Mouse (Mus musculus): ENCODE results near the gene Capn1. TPM values are rescaled to one million over a fixed set of nuclear protein-coding genes. Genes with fewer than 3 reads are reported as not detected.
A peak's percentile ranks its signal among the peaks of the same experiment; 100 is the strongest.

Gene Capn1
- polyA plus RNA-seq, 2 experiments from 2014 or later = 48.8 to 56.7 TPM

- ATAC-seq = no peak
These were observed 26.1 kb downstream of the Capn1 start for GRCm38 (mm10) chr19:5989585-5989984.

- no peak for ATAC-seq
These were observed 26.8 kb downstream of the Capn1 start for GRCm38 (mm10) chr19:5988815-5989452.

GRCm38 (mm10) chr19:5988027-5988814 lies 27.5 kb downstream of the Capn1 start:
- no peak for ATAC-seq

- ATAC-seq = no peak
These were observed 29.7 kb downstream of the Capn1 start, which contains the start of gene Slc22a20 for GRCm38 (mm10) chr19:5986043-5986442. TSS of gene Slc22a20 (minus strand) at chr19:5986143.

- ATAC-seq = no peak
These were observed 35.2 kb downstream of the Capn1 start for GRCm38 (mm10) chr19:5980477-5980876.

GRCm38 (mm10) chr19:5977717-5978116 lies 38.0 kb downstream of the Capn1 start:
- ATAC-seq = no peak

GRCm38 (mm10) chr19:5975676-5976075 lies 40.0 kb downstream of the Capn1 start:
- no peak for ATAC-seq

- ATAC-seq = no peak
These were observed 40.6 kb downstream of the Capn1 start for GRCm38 (mm10) chr19:5975112-5975511.

GRCm38 (mm10) chr19:5967664-5968063 lies 48.0 kb downstream of the Capn1 start:
- no peak for ATAC-seq

- ATAC-seq = no peak
These were observed 48.9 kb downstream of the Capn1 start for GRCm38 (mm10) chr19:5966786-5967185.

GRCm38 (mm10) chr19:5965910-5966309 lies 49.8 kb downstream of the Capn1 start:
- no peak for ATAC-seq

- ATAC-seq = peak; percentile 55
These were observed 50.4 kb downstream of the Capn1 start for GRCm38 (mm10) chr19:5965280-5965679.

- no peak for ATAC-seq
These were observed 50.9 kb downstream of the Capn1 start for GRCm38 (mm10) chr19:5964804-5965203.

- peak; percentile 71 for ATAC-seq
These were observed 51.7 kb downstream of the Capn1 start, which contains the start of gene Pola2 for GRCm38 (mm10) chr19:5963883-5964562. TSS of gene Pola2 (minus strand) at chr19:5964202.

- no peak for ATAC-seq
These were observed 53.0 kb downstream of the Capn1 start for GRCm38 (mm10) chr19:5962651-5963050.

GRCm38 (mm10) chr19:5957371-5957770 lies 58.3 kb downstream of the Capn1 start:
- ATAC-seq = no peak

GRCm38 (mm10) chr19:5956685-5957084 lies 59.0 kb downstream of the Capn1 start:
- ATAC-seq = no peak

- ATAC-seq = no peak
These were observed 59.7 kb downstream of the Capn1 start for GRCm38 (mm10) chr19:5955704-5956670.

- no peak for ATAC-seq
These were observed 60.8 kb downstream of the Capn1 start for GRCm38 (mm10) chr19:5954936-5955335.

- ATAC-seq = no peak
These were observed 61.5 kb downstream of the Capn1 start for GRCm38 (mm10) chr19:5954031-5954710.

- ATAC-seq = no peak
These were observed 62.4 kb downstream of the Capn1 start for GRCm38 (mm10) chr19:5953201-5953770.

All from activated CD4-positive, CD25-positive, alpha-beta regulatory T cell, adult 4 months (primary cell).